Mouse (Mus musculus) embryonic facial prominence, embryonic 11.5 days (tissue): ENCODE measurements at regions not wholly inside any gene's neighbourhood (a gene's known extent, or its start where the extent isn't known, plus 50 kb on each side); places are given as distances from the start of the nearest gene placed in this dataset.

ENCODE experiments used
- ATAC-seq: fragments of 200-750 bp; cut with Nextera tagmentation; replicated peaks from 2 replicates; pipeline ENCODE4 v1.8.0; 2017; ENCODE audit warnings: low read depth; ENCODE audit not compliant: insufficient number of reproducible peaks, low FRiP score, low TSS enrichment
- DNase-seq: peaks from one replicate; pipeline ENCODE4 v3.0.0-alpha.2; 2015; ENCODE audit warnings: low spot score
- H3K27ac ChIP-seq: fragments of 300-500 bp; sonication (generic); replicated peaks from 2 replicates; pipeline ENCODE4 v1.5.1; 2014; ENCODE audit warnings: mild to moderate bottlenecking, low read depth, low read length, control low read depth
- H3K27me3 ChIP-seq: fragments of 300-500 bp; sonication (generic); 2 replicates; pipeline ENCODE4 v1.6.1; 2014; ENCODE audit warnings: mild to moderate bottlenecking, low read length, moderate library complexity, mixed read lengths; ENCODE audit not compliant: control insufficient read depth, insufficient read depth
- H3K36me3 ChIP-seq: fragments of 300-500 bp; sonication (generic); replicated peaks from 2 replicates; pipeline ENCODE4 v1.6.1; 2014; ENCODE audit warnings: low read depth, mild to moderate bottlenecking, low read length, moderate library complexity, mixed read lengths; ENCODE audit not compliant: control insufficient read depth, insufficient read depth
- H3K4me1 ChIP-seq: fragments of 300-500 bp; sonication (generic); 2 replicates; pipeline ENCODE4 v1.6.1; 2014; ENCODE audit warnings: low read length, mixed read lengths; ENCODE audit not compliant: control insufficient read depth, insufficient read depth
- H3K4me2 ChIP-seq: fragments of 300-500 bp; sonication (generic); 2 replicates; pipeline ENCODE4 v1.6.1; 2014; ENCODE audit warnings: low read depth, mild to moderate bottlenecking, control low read depth, low read length, moderate library complexity
- H3K4me3 ChIP-seq: fragments of 300-500 bp; sonication (generic); 2 replicates; pipeline ENCODE4 v1.5.1; 2014; ENCODE audit warnings: low read depth, low read length, control low read depth
- H3K9ac ChIP-seq: fragments of 300-500 bp; sonication (generic); replicated peaks from 2 replicates; pipeline ENCODE4 v1.6.1; 2014; ENCODE audit warnings: mild to moderate bottlenecking, control low read depth, low read length
- H3K9me3 ChIP-seq: fragments of 300-500 bp; sonication (generic); replicated peaks from 2 replicates; pipeline ENCODE4 v1.6.1; 2016; ENCODE audit warnings: mild to moderate bottlenecking, low read length, inconsistent platforms, mixed read lengths; ENCODE audit not compliant: control insufficient read depth
- WGBS: fragments of 180-500 bp; shearing (Covaris S2); extraction: QIAGEN DNeasy Blood & Tissue Kit; methylation state at CpG from one replicate; pipeline ENCODE4 v1.1.7; 2014; 5-methylcytosine and 5-hydroxymethylcytosine counted together

DNA sequence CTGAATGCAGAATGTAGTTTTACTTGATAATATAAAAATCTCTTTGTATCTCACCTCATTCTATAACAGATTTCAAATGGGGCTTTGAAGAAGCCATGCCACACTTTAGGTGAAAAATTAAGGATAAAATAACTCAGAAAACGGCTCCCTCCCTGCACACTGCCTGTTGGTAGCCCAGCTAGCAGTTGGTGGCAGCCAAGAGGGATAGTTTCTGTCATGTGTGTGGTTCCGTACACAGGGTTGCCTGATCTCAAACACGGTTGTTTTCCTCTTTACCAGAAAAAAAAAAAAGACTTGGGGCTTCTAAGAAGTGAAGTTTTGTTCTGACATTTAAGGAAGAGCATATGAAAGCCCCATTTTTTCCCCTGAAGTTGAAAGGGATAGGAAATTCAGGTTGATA is 773.1 kb upstream of the Car8 start:
- H3K27me3 ChIP-seq: no peaks in the 10 kb centered on the region
- H3K4me2 ChIP-seq: no peak overlapping the region
- H3K36me3 ChIP-seq: no peaks in the 10 kb centered on the region
- DNase-seq (no peak), ATAC-seq (no peak)
- H3K9ac ChIP-seq: no peak overlapping the region
- H3K4me3 ChIP-seq: no peak overlapping the region
- H3K4me1 ChIP-seq: peaks cover 12% of the 10 kb centered on the region
- no peak overlapping the region for H3K27ac ChIP-seq
- WGBS: 63% methylated on average over 3 of the region's 3 CpGs
- H3K9me3 ChIP-seq: no peaks in the 10 kb centered on the region

DNA sequence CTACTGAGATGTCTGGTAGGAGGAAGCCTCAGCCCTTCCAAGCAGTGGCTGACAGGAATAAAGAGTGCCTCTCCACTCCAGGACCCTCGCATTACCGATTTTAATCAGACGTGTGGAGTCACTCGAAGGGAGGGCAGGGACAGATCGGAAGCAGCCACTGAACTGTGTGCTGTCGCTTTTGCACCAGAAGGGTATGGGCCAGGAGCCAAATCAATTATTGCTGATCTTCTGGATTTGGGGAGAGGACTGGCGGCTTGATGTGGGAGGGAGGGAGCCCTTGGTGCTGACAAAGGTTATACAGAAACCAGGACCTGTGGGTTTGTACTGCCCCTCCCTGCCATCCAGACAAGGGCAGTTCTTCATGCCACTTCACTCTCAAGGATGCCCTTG is 772.3 kb upstream of the Car8 start:
- peaks cover 7% of the 10 kb centered on the region for H3K4me1 ChIP-seq
- H3K27me3 ChIP-seq: no peaks in the 10 kb centered on the region
- H3K9me3 ChIP-seq: no peaks in the 10 kb centered on the region
- H3K27ac ChIP-seq: no peak overlapping the region
- DNase-seq: no peak
- H3K36me3 ChIP-seq: no peaks in the 10 kb centered on the region
- H3K4me3 ChIP-seq: no peak overlapping the region
- peak; percentile 74; the same call in 1 of the 2 replicates for ATAC-seq
- no peak overlapping the region for H3K4me2 ChIP-seq
- no peak overlapping the region for H3K9ac ChIP-seq
- WGBS: 22% methylated on average over 7 of the region's 7 CpGs

- 51% methylated on average over 17 of the region's 17 CpGs for WGBS
- Histone ChIP-seq H3K27ac (no peak overlapping the region), H3K4me3 (no peak overlapping the region), H3K36me3 (no peaks in the 10 kb centered on the region), H3K27me3 (no peaks in the 10 kb centered on the region), H3K9ac (no peak overlapping the region), H3K4me2 (no peak overlapping the region), H3K4me1 (peaks cover 1% of the 10 kb centered on the region), H3K9me3 (no peaks in the 10 kb centered on the region)
- no peak for DNase-seq
- ATAC-seq: no peak
These were observed 771.7 kb upstream of the Car8 start for GRCm38 (mm10) chr4:9010381-9011128.

DNA sequence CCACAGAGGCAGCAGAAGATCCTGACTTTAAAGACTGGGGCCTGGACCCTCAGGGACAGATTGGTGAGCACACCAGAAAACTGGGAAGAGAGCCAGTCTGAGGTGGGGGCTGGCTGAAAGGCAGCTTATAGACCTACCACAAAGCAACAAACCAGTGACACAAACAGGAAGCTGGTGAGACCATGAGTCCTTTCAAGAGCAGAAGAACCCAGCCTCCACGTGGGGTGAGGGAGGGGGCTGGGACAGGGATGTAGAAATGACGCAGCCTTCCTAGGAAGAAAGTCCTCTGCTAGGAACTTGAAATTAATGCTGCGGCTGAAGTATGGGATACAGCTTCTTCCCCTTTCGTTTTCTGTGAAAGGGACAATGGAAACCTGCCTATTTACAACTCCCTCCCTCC is 770.8 kb upstream of the Car8 start:
- Histone ChIP-seq H3K4me1 (no peaks in the 10 kb centered on the region; the same call in 1 of the 2 replicates), H3K27ac (no peak overlapping the region), H3K36me3 (no peaks in the 10 kb centered on the region), H3K4me2 (no peak overlapping the region), H3K9ac (no peak overlapping the region), H3K4me3 (no peak overlapping the region), H3K9me3 (no peaks in the 10 kb centered on the region), H3K27me3 (no peaks in the 10 kb centered on the region)
- WGBS: 51% methylated on average over 4 of the region's 4 CpGs
- DNase-seq (no peak), ATAC-seq (no peak)

GRCm38 (mm10) chr4:9005938-9006626 is 767.2 kb upstream of the Car8 start:
- DNase-seq: no peak
- Histone ChIP-seq H3K36me3 (no peaks in the 10 kb centered on the region), H3K27ac (no peak overlapping the region), H3K4me3 (no peak overlapping the region), H3K4me2 (no peak overlapping the region), H3K9me3 (no peaks in the 10 kb centered on the region), H3K9ac (no peak overlapping the region), H3K4me1 (no peaks in the 10 kb centered on the region; the same call in 1 of the 2 replicates), H3K27me3 (no peaks in the 10 kb centered on the region)
- 9% methylated on average over 8 of the region's 8 CpGs for WGBS
- ATAC-seq: no peak

GRCm38 (mm10) chr4:9003891-9004290 is 765.0 kb upstream of the Car8 start:
- no peak overlapping the region for H3K4me3 ChIP-seq
- no peaks in the 10 kb centered on the region for H3K4me1 ChIP-seq
- WGBS: 63% methylated on average over 1 of the region's 1 CpGs
- no peaks in the 10 kb centered on the region for H3K27me3 ChIP-seq
- no peak overlapping the region for H3K27ac ChIP-seq
- ATAC-seq: no peak
- no peak overlapping the region for H3K4me2 ChIP-seq
- no peak overlapping the region for H3K9ac ChIP-seq
- DNase-seq: no peak
- no peaks in the 10 kb centered on the region for H3K36me3 ChIP-seq
- no peaks in the 10 kb centered on the region for H3K9me3 ChIP-seq

DNA sequence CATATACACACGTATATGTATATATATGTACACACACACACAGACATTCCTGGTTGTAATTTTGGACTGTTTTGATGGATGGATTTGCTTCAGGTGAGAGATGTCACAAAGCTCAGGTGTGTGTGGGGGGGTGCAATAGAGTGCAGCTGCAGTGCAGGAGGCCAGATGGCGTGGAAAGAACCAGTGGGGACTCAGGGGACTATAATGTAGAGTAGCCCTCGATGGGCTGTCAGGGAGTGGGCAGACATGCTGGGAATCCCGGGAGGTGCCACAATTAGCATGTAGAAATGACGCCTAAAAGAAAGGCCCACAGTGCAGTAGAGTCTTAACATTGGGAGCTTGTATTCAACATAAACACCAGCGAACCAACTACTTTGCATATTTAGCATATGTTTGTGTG is 763.5 kb upstream of the Car8 start:
- Histone ChIP-seq H3K4me2 (no peak overlapping the region), H3K36me3 (no peaks in the 10 kb centered on the region), H3K9me3 (no peaks in the 10 kb centered on the region), H3K27ac (no peak overlapping the region), H3K9ac (no peak overlapping the region), H3K4me3 (no peak overlapping the region), H3K27me3 (no peaks in the 10 kb centered on the region), H3K4me1 (no peaks in the 10 kb centered on the region)
- no peak for ATAC-seq
- DNase-seq: no peak
- 63% methylated on average over 6 of the region's 6 CpGs for WGBS

DNA sequence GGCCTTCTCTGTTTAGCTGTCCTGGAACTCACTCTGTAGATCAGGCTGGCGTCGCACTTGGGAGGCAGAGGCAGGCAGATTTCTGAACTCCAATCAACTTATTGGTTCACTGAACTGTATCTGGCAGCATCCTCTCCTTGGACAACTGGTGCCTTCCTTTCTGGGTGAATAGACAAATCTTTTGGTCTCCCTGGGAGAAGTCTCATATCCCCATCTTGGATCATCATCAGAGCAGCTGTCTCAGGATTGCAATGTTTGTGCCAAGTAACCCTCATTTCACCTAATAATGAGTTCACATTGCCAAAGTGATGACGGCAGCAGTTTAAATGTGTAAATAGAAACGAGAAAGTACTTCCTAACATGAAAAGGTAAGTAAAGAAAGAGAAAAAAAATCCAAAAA is 759.8 kb upstream of the Car8 start:
- no peaks in the 10 kb centered on the region for H3K9me3 ChIP-seq
- WGBS: 92% methylated on average over 4 of the region's 4 CpGs
- no peak overlapping the region for H3K9ac ChIP-seq
- H3K36me3 ChIP-seq: no peaks in the 10 kb centered on the region
- no peaks in the 10 kb centered on the region for H3K4me1 ChIP-seq
- H3K27ac ChIP-seq: no peak overlapping the region
- H3K4me2 ChIP-seq: no peak overlapping the region
- DNase-seq (no peak), ATAC-seq (no peak)
- no peaks in the 10 kb centered on the region for H3K27me3 ChIP-seq
- H3K4me3 ChIP-seq: no peak overlapping the region
